Mouse (Mus musculus) fibroblast of lung, adult 2 months (primary cell): ENCODE results near the gene Coro6.
A peak's percentile ranks its signal among the peaks of the same experiment; 100 is the strongest.

Source experiments
- DNase-seq: peaks from one replicate; pipeline ENCODE4 v3.0.0-alpha.2; 2011; ENCODE audit warnings: low read depth

Gene Coro6

GRCm38 (mm10) chr11:77493512-77494343, 31.5 kb downstream of the Coro6 start, which contains the start of gene Git1:
Git1 (plus strand) TSS chr11:77493562.
- DNase-seq = no peak

DNA sequence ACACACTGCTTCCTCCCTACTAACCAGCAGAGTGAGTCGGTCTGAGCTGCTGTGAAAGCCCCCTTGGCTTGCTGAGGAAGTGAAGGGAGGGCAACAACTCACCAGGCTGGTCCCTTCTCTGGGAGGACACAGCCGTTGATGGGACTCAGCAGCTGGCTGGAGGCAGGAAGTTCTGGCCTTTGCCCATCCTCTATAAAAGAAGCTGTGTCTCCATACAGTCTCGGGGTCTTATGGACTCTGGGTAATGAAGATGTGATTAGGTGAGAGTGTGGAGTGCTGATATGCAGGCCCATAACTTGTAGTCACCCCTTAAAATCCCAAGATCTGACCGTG, 32.1 kb downstream of the Coro6 start:
- no peak for DNase-seq

DNA sequence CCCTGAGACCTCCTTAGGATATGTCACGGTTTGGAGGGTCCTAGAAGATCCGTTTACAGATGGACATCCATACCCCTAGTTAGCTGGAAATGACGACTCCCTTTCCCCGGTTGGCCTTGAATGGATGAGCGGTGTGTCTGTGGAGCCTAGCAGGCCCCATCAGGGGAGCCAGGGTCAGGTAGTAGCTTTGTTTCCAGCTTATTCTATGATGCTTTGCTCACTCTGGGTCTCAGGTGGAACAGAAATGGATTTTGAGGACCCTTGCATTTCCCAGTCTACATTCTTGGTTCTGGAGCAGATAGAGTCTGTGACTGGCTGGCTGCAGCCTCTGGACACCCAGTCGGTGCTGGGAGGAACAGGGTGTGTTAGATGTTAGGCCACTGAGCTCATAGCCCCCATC, 32.6 kb downstream of the Coro6 start:
- DNase-seq = no peak

GRCm38 (mm10) chr11:77495507-77495906, 33.3 kb downstream of the Coro6 start:
- DNase-seq = no peak

GRCm38 (mm10) chr11:77497341-77497756, 35.1 kb downstream of the Coro6 start:
- DNase-seq = no peak

DNA sequence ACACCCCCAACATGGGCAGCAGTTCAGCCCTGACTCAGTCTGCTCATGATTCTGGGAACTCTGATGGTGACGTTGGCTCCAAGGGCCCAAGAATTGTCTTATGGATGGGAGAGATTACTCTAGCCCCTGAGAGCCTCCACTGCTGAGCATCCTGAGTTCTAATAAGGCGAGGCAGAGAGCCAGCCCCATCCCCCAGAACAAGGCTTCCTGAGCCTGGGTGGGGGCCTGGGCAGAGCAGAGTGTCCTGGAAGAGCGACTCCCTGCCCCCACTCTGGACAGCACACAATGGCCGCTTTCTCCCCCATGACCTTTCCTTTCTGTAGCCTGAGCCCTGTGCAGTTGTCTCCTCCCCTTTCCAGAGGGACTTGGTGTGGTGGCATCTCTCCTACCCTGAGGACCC, 35.6 kb downstream of the Coro6 start:
- DNase-seq = no peak

- no peak for DNase-seq
Measured at GRCm38 (mm10) chr11:77498261-77499139, 36.3 kb downstream of the Coro6 start.

GRCm38 (mm10) chr11:77499354-77499753, 37.1 kb downstream of the Coro6 start:
- DNase-seq = no peak

DNA sequence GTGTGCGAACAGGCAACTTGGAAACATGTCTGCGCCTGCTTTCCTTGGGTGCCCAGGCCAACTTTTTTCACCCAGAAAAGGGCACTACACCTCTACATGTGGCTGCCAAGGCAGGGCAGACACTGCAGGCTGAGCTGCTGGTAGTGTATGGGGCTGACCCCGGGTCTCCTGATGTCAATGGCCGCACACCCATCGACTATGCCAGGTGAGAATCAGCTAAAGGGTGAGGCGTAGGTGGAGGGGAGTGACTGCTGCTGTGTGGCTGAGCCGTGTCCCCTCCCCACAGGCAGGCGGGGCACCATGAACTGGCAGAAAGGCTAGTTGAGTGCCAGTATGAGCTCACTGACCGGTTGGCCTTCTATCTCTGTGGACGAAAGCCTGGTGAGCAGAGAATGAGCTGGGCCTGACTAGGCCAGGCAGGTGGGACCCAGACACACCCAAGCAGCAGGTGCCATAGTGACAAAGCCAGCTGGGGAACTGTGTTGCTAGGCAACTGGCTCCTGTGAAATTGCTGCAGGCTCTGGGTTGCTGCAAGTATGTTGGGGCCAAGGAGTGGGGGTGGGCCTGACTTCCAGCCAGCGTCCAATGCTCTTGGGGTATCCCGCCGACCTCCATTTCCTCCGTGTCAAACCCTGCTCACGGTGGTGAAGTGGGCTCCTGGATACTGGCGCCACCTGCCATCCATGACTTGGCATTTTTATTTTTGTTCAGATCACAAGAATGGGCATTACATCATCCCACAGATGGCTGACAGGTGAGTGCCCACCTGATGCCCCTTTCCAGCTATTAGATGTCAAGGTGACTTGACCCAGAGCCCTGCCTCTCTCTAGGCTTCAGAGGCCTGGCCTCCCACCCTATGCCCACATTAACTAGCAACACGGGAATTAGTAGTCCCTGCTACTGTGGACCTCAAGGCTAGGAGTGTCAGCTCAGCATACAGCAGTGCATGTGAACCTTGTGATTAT, 38.4 kb downstream of the Coro6 start:
- DNase-seq = no peak

DNA sequence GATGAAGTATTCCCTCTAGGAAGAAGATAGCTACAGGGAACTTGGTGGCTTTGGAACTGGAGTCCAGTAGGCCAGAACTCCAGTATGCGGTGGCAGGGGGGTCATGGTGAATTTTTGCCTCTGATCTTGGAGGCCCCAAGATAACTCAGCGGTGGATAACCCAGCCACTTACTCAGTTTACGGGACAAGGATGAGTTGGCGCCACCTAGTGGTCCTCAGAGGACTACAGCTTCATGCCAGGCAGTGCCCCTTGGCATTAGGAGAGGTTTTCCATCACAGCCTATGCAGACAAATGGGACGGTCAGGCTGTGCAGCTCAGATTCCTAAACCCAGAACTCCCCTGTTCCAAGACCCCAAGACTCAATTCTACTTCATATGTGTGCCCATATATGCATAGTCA, 39.2 kb downstream of the Coro6 start:
- DNase-seq = no peak

GRCm38 (mm10) chr11:77501971-77502370, 39.8 kb downstream of the Coro6 start:
- DNase-seq = no peak

DNA sequence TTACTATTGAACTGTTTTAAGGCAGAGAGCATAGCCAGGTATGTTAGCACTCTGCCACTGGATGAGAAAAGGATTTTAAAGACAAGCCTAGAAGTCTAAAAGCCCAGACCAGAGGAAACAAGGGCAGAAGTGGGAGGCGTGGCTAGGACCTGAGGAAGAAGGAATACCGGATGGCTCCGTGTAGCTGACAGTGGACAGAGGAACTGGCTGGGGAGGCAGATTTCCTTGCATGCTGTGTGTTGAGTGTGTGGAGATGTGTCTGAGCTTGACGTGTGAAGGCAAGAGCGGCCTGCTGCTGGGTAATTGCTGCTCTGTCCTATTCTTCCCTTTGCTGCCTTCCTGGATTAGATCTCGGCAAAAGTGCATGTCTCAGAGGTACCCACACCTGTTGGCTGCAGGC, 40.3 kb downstream of the Coro6 start:
- no peak for DNase-seq

- DNase-seq = peak; percentile 86
Measured at GRCm38 (mm10) chr11:77503511-77503910, 41.3 kb downstream of the Coro6 start.

DNA sequence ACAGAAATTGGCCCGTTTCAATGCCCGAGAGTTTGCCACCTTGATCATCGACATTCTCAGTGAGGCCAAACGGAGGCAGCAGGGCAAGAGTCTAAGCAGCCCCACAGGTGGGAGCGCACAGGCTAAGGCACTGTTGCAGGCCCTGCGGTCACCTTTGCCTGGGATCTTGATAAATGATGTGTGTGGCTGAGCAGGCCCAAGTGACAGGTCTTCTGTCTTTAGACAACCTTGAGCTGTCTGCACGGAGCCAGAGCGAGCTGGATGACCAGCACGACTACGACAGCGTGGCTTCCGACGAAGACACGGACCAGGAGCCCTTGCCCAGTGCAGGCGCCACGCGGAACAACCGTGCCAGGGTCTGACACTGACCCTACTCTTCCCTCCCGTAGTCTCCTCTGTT, 42.2 kb downstream of the Coro6 start:
- DNase-seq = no peak

DNA sequence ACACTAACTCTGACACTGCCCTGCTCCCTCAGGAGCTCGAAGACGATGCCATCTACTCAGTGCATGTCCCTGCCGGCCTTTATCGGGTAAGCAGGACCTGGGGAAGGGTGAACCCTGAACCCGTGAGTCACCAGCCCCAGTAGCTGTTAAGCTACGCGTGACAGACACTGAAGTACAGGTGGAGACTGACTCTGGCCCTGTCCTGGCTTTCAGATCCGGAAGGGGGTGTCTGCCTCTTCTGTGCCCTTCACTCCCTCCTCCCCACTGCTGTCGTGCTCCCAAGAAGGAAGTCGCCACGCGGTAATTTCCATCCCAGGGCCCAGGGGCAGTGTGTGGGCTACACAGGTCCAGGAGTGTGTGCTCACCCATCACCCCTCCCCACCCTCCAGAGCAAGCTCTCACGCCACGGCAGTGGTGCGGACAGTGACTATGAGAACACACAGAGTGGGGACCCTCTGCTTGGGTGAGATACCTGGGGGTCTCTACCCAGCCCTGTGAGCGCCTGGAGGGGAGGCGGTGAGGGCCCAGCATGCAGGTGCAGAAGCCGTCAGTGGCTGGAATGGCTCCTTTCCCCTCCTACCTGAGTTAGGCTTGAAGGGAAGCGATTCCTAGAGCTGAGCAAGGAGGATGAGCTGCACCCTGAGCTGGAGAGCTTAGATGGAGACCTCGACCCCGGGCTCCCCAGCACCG, 43.2 kb downstream of the Coro6 start:
- no peak for DNase-seq

DNA sequence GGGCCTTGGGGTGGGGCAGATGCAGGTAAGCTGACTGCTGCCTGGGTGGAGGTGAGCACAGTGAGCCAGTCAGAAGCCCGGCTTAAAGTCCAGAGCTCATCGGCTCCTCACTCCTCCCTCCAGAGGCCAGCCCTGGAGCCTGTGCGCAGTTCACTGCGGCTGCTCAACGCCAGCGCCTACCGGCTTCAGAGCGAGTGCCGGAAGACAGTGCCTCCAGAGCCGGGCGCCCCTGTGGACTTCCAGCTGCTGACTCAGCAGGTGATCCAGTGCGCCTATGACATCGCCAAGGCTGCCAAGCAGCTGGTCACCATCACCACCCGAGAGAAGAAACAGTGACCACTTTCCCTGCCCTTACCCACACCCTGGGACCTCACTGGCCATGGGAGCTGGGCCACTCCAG, 44.1 kb downstream of the Coro6 start:
- DNase-seq = no peak

DNA sequence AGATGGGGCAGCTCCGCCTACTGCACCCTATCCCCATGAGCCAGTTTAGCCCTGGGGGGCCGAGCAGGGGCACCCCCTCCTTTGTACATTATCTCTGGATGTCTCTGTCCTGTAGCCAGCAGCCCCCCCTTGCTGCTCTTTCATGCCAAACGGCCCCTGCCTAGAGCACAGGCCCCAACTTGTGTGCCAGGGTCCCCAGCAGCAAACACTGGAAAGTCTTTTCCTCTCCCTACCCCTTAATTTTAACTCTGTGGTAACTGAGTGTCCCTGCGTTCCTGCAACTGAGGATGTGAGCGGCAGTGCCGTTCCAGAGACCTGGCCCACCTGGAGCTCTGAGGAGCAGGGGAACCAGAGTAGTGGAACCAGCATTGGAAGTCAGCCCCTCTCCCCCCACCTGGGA, 44.7 kb downstream of the Coro6 start:
- no peak for DNase-seq

- no peak for DNase-seq
Measured at GRCm38 (mm10) chr11:77507426-77507825, 45.2 kb downstream of the Coro6 start.

DNA sequence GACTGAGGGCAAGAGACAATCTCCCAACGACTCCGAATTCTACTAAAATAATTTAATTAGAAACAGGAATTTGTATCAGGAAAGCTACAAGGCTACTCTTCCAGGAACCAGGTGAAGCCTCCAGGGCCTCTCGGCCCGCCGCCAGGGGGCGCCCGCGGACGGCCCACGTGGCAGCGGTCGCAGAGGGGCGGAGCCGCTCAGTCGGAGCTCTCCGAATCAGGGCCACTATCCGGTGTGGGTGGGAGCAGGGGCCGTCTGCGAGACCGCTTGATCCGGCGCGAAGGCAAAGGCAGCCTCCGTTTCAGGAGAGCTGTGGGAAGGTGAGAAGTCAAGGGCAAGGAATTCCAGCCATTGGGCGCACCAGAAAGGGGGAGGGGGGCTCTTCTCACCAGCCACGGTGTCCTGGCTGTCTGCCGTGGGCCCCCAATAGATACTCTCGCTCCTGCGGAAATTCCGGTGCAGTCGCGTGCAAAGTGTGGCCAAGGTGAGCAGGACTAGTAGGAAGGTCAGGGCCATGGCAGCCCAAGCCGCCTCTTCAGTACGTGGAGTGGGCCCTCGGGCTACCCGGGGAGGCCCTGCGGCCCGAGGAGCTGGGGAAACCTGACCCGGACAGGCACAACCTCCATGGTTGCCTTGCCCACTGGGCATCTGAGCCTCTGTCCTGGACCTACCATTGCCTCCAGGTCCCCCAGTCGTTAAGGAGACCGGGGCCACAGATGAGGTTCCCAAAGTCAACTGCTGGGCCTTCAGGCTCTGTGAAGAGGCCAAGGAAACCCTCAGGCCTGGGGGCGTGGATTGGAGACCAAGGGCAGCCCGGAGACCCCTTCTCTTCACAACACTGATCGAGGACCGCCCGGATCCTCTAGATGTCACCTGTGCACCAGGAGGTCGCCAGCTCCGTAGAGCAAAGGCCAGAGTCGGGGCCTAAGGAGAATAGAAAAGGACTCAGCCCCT, 46.1 kb downstream of the Coro6 start:
- DNase-seq = no peak

DNA sequence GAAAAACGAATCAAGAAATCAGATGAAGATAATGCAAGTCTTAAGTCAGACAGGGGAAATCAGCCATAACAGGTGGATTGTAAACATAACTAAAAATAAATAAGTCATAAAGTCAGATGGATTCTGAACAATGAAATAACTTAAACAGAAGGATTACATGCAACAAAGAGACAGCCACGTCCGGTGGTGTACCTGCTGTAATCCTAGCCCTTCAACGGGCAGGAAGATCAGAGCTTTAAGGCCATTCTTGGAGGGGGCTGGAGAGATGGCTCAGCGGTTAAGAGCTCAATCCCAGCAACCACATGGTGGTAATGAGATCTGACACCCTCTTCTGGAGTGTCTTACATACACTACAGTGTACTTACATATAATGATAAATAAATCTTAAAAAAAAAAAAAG, 49.1 kb downstream of the Coro6 start:
- DNase-seq = no peak
